Mouse (Mus musculus) retina, postnatal 7 days (tissue): Measurements from ENCODE around the gene Tmem106c.

Experiments used
- DNase-seq: peaks from one replicate; pipeline ENCODE4 v3.0.0-alpha.2; 2012; ENCODE audit warnings: low read depth, low spot score

Tmem106c gene

GRCm38 (mm10) chr15:97999991-98000390, 36.0 kb downstream of the Tmem106c start:
- no peak for DNase-seq

- DNase-seq: no peak
Observed at GRCm38 (mm10) chr15:98001321-98002112, 37.5 kb downstream of the Tmem106c start.

GRCm38 (mm10) chr15:98002113-98002990, 38.4 kb downstream of the Tmem106c start:
- DNase-seq: no peak

GRCm38 (mm10) chr15:98002991-98003821, 39.2 kb downstream of the Tmem106c start:
- no peak for DNase-seq

GRCm38 (mm10) chr15:98003822-98004739, 40.1 kb downstream of the Tmem106c start, which contains the start of gene Col2a1:
Gene Col2a1 (minus strand): TSS chr15:98004695.
- no peak for DNase-seq

- no peak for DNase-seq
Observed at GRCm38 (mm10) chr15:98004740-98005159, 40.8 kb downstream of the Tmem106c start.

- DNase-seq: no peak
Observed at GRCm38 (mm10) chr15:98005181-98005580, 41.2 kb downstream of the Tmem106c start.

- no peak for DNase-seq
Observed at GRCm38 (mm10) chr15:98012810-98013209, 48.8 kb downstream of the Tmem106c start.

GRCm38 (mm10) chr15:98017925-98018324, 53.9 kb downstream of the Tmem106c start:
- no peak for DNase-seq

- DNase-seq: no peak
Observed at GRCm38 (mm10) chr15:98019047-98019446, 55.0 kb downstream of the Tmem106c start.
